Comparison of ENCODE assay signal across 10 mouse cellular contexts in the genomic region with DNA sequence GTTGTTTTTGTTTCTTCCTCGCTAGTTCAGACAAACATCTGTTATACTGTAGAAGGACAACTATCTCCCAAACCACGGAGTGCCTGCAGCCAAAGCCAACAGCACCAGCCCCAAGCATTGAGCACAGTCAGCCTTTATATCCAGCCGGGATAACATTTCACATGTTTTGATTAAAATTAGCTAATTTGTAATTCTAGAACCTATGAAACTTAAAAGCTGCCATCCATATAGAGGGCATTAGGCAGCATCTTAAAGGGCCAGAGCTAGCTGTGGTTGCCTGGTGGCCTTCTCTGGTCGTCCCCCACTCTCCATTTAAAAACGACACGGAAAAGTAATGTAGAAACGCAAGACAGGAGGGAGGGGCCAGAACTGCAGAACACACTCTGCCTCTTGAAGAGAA. TPM values are rescaled to one million over a fixed set of nuclear protein-coding genes. Genes with fewer than 3 reads are reported as not detected.
A peak's percentile ranks its signal among the peaks of the same experiment; 100 is the strongest.
DNase-seq lines count a peak whose midpoint lies in the region; ATAC-seq lines count a peak whose summit lies in the region.
"Had no signal": no experiment of that assay in that cellular context is flagged by ENCODE, and none has a peak within 500 bp of the region (broad histone marks: within the 10 kb centered on the region; RNA-seq: fewer than 3 reads in every experiment).

No protein-coding gene starts in this region.

- peak overlapping the region; percentile 92 for H3K4me3 ChIP-seq in heart, embryonic 15.5 days
- peak overlapping the region; percentile 87 for H3K4me3 ChIP-seq in limb, embryonic 15.5 days
- H3K4me3 ChIP-seq: liver, embryonic 15.5 days had no signal

- peaks cover 21% of the 10 kb centered on the region for H3K4me1 ChIP-seq in heart, embryonic 15.5 days (replicated peaks)
- peaks cover 35% of the 10 kb centered on the region for H3K4me1 ChIP-seq in limb, embryonic 15.5 days

- no peak for ATAC-seq in heart, embryonic 15.5 days (replicated peaks; ENCODE audit: insufficient number of reproducible peaks, insufficient read depth, low FRiP score, low read depth)
- ATAC-seq in limb, embryonic 15.5 days (ENCODE audit: insufficient number of reproducible peaks, low FRiP score, low TSS enrichment, low read depth), result no peak
- ATAC-seq in megakaryocyte, adult 5-6 weeks (ENCODE audit: poor library complexity, severe bottlenecking), result no peak

- peak overlapping the region; percentile 92 for H3K4me2 ChIP-seq in heart, embryonic 15.5 days
- H3K4me2 ChIP-seq in limb, embryonic 15.5 days, result peak overlapping the region; percentile 89

- WGBS in heart, embryonic 15.5 days, result 18% methylated on average over 7 of the region's 7 CpGs
- 4% methylated on average over 7 of the region's 7 CpGs for WGBS in limb, embryonic 15.5 days

- no peak overlapping the region for H3K27ac ChIP-seq in heart, embryonic 15.5 days
- no peak overlapping the region for H3K27ac ChIP-seq in limb, embryonic 15.5 days
- H3K27ac ChIP-seq: liver, embryonic 15.5 days had no signal

- no peaks in the 10 kb centered on the region for H3K9me3 ChIP-seq in heart, embryonic 15.5 days (replicated peaks)
- H3K9me3 ChIP-seq in limb, embryonic 15.5 days, result no peaks in the 10 kb centered on the region
- H3K9me3 ChIP-seq: liver, embryonic 15.5 days had no signal

- no peak overlapping the region for H3K9ac ChIP-seq in heart, embryonic 15.5 days
- H3K9ac ChIP-seq in limb, embryonic 15.5 days, result no peak overlapping the region
- H3K9ac ChIP-seq: liver, embryonic 15.5 days had no signal

- H3K36me3 ChIP-seq in heart, embryonic 15.5 days, result no peaks in the 10 kb centered on the region
- no peaks in the 10 kb centered on the region for H3K36me3 ChIP-seq in limb, embryonic 15.5 days
- H3K36me3 ChIP-seq: liver, embryonic 15.5 days had no signal

- peak; percentile 3 for DNase-seq in 3T3-L1 (ENCODE audit: low read depth, low spot score)
- peak; percentile 29 for DNase-seq in brain, adult 2 months (ENCODE audit: low read depth, low spot score)
- DNase-seq in right cerebral cortex, postnatal 25 days, result no peak
- no peak for DNase-seq in cerebellum, postnatal 36 days
- DNase-seq: cerebellum, adult 11-12 months had no signal

- H3K27me3 ChIP-seq in heart, embryonic 15.5 days, result peaks cover 22% of the 10 kb centered on the region
- H3K27me3 ChIP-seq in limb, embryonic 15.5 days, result peaks cover 18% of the 10 kb centered on the region; the same call in 1 of the 2 replicates

RNA-seq across cellular contexts. Expression of gene Sobp, which starts 2.3 kb away (rescaled TPM):
- 1.9 and 2.1 TPM in 2 replicates for polyA plus RNA-seq in heart, embryonic 15.5 days (2015; fragmentation: Nextera tagmentation; extraction: Ambion mirVana)
- 2.6 and 2.9 TPM in 2 replicates for polyA plus RNA-seq in limb, embryonic 15.5 days (2015; fragmentation: Nextera tagmentation; extraction: Ambion mirVana)
- total RNA-seq in megakaryocyte, adult 5-6 weeks (2015), result not detected in 2 replicates
- not detected in 2 replicates for total RNA-seq in megakaryocyte, adult 5-6 weeks (2017)
- total RNA-seq: hematopoietic stem cell, adult 5-6 weeks had no signal

RNA-seq across cellular contexts. Expression of gene 9030612E09Rik, which starts 2.4 kb away (rescaled TPM):
- polyA plus RNA-seq in heart, embryonic 15.5 days (2015; fragmentation: Nextera tagmentation; extraction: Ambion mirVana), result 0.76 and 0.79 TPM in 2 replicates
- 0.68 and 1.1 TPM in 2 replicates for polyA plus RNA-seq in limb, embryonic 15.5 days (2015; fragmentation: Nextera tagmentation; extraction: Ambion mirVana)
- total RNA-seq in megakaryocyte, adult 5-6 weeks (2015), result not detected in 2 replicates
- total RNA-seq in megakaryocyte, adult 5-6 weeks (2017), result not detected in 2 replicates
- total RNA-seq: hematopoietic stem cell, adult 5-6 weeks had no signal
- polyA plus RNA-seq: liver, embryonic 15.5 days had no signal

RNA-seq across cellular contexts. Expression of gene Pdss2, which starts 49.2 kb away (rescaled TPM):
- polyA plus RNA-seq in heart, embryonic 15.5 days (2015; fragmentation: Nextera tagmentation; extraction: Ambion mirVana), result 13.2 and 13.3 TPM in 2 replicates
- 8.8 TPM in 2 replicates for polyA plus RNA-seq in limb, embryonic 15.5 days (2015; fragmentation: Nextera tagmentation; extraction: Ambion mirVana)
- 2.7 and 5.8 TPM in 2 replicates for total RNA-seq in megakaryocyte, adult 5-6 weeks (2015)
- total RNA-seq in megakaryocyte, adult 5-6 weeks (2017), result 10.1 and 11.4 TPM in 2 replicates

Comparison
In these comparisons a context has a peak if more than half of its experiments do, and no peak if none do; other contexts are left out.
1. DNase-seq: peak in 3T3-L1 (single experiment) and brain, adult 2 months (single experiment); none in right cerebral cortex, postnatal 25 days (single experiment) and cerebellum, postnatal 36 days (0 of 2).